Mouse (Mus musculus): ENCODE measurements around the gene Olfr644. TPM values are rescaled to one million over a fixed set of nuclear protein-coding genes. Genes with fewer than 3 reads are reported as not detected.

Gene Olfr644
- polyA plus RNA-seq, 1 experiment = not detected

DNA sequence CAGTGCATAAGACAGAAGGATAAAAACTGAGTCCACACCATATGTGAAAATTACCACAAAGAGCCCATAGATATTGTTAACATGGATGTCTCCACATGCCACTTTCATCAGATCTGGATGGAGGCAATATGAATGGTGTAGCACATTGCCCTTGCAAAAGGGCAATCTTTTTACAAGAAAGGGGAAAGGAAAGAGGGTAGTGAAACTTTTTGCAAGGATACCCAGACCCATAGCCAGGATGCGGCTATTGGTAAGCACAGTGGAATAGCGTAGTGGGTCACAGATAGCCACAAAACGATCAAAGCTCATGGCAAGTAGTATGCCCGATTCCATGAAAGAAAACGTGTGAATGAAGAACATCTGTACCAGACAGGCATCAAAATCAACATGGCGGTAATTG is 50.0 kb downstream of the Olfr644 start:
- no peaks in the 10 kb centered on the region for H3K79me2 ChIP-seq (ENCODE audit: control insufficient read depth, insufficient read depth)
- no peak overlapping the region for H3K4me3 ChIP-seq (ENCODE audit: insufficient read depth, poor library complexity, severe bottlenecking)
- H3K27me3 ChIP-seq (ENCODE audit: control insufficient read depth, insufficient read depth, insufficient read length) = no peaks in the 10 kb centered on the region
- no peak for TF ChIP-seq USF1 (IDR thresholded peaks at IDR 0.05; ENCODE audit: low read depth)
- no peak for TF ChIP-seq FOSL1 (IDR thresholded peaks at IDR 0.05; ENCODE audit: insufficient read depth, low read length, poor library complexity, severe bottlenecking)
- no peak for TF ChIP-seq CTCF (IDR thresholded peaks at IDR 0.05; ENCODE audit: control insufficient read depth, insufficient read depth, insufficient read length)
- no peaks in the 10 kb centered on the region for H3K36me3 ChIP-seq (ENCODE audit: control insufficient read depth, insufficient read depth)
- no peak overlapping the region for H3ac ChIP-seq (ENCODE audit: control insufficient read depth, insufficient read length, low read depth)
- no peaks in the 10 kb centered on the region for H3K79me3 ChIP-seq (ENCODE audit: low read depth)

DNA sequence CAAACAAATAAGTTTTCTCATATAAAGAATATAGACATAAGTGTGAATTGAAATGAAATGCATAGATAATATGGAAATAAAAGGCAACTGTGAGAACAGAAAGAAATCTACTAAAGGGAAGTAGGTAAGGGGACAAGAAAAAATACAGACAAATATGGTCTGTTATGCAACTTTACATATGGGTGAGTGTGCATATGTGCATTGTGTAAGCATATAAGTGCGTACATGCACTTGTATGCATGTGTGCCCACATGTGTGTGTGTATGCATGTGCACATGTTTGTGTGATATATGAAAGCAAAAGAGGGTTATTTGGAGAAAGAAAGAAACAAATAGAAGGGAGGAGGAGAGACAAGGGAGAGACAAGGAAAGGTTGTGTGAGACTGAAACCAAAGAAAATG is 52.7 kb downstream of the Olfr644 start:
- Histone ChIP-seq H3K36me3 (ENCODE audit: control insufficient read depth, insufficient read depth) (no peaks in the 10 kb centered on the region), H3K4me3 (ENCODE audit: insufficient read depth, poor library complexity, severe bottlenecking) (no peak overlapping the region), H3K79me2 (ENCODE audit: control insufficient read depth, insufficient read depth) (no peaks in the 10 kb centered on the region), H3K79me3 (ENCODE audit: low read depth) (no peaks in the 10 kb centered on the region), H3ac (ENCODE audit: control insufficient read depth, insufficient read length, low read depth) (no peak overlapping the region), H3K27me3 (ENCODE audit: control insufficient read depth, insufficient read depth, insufficient read length) (no peaks in the 10 kb centered on the region)
- TF ChIP-seq MYOD1 (IDR thresholded peaks at IDR 0.05; ENCODE audit: control insufficient read depth, insufficient read length, low read depth) (no peak), CEBPB (IDR thresholded peaks at IDR 0.05; ENCODE audit: low read depth) (no peak), USF1 (IDR thresholded peaks at IDR 0.05; ENCODE audit: low read depth) (no peak), CTCF (IDR thresholded peaks at IDR 0.05; ENCODE audit: control insufficient read depth, insufficient read depth, insufficient read length) (no peak), MYOG (IDR thresholded peaks at IDR 0.05; ENCODE audit: control insufficient read depth, extremely low read depth, insufficient read length) (no peak), FOSL1 (IDR thresholded peaks at IDR 0.05; ENCODE audit: insufficient read depth, low read length, poor library complexity, severe bottlenecking) (no peak), MAX (IDR thresholded peaks at IDR 0.05) (no peak)

DNA sequence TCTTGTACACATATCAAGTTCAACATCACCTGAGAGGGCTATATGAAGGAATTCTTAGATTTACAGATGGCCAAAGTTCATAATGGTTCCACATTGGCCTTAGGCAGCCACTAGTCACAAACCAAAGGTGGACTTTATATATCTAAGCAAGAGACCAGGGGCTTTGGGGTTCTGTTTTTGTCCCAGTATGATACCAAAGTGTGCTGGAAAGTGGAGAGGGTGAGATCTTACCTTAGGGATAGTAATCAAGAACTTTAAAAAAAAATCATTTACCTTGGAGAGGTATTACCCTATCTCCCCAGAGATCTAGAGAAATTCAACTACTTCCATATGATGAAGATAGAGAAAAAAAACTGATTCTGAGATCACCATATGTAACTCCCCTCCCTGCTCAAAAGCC is 54.5 kb downstream of the Olfr644 start, which contains the start of gene Olfr639:
TSS of gene Olfr639 (minus strand) at position 101 of the 400 bp plus-strand sequence.
- H3ac ChIP-seq (ENCODE audit: control insufficient read depth, insufficient read length, low read depth) = no peak within 1 kb of the TSS
- H3K4me3 ChIP-seq (ENCODE audit: insufficient read depth, poor library complexity, severe bottlenecking) = no peak within 1 kb of the TSS
- no peaks in the 10 kb centered on the region for H3K79me2 ChIP-seq (ENCODE audit: control insufficient read depth, insufficient read depth)
- no peaks in the 10 kb centered on the region for H3K36me3 ChIP-seq (ENCODE audit: control insufficient read depth, insufficient read depth)
- no peak for TF ChIP-seq MYOD1 (IDR thresholded peaks at IDR 0.05; ENCODE audit: control insufficient read depth, insufficient read length, low read depth)
- H3K27me3 ChIP-seq (ENCODE audit: control insufficient read depth, insufficient read depth, insufficient read length) = no peaks in the 10 kb centered on the region
- no peaks in the 10 kb centered on the region for H3K79me3 ChIP-seq (ENCODE audit: low read depth)

Other genes starting within 250 kb of the Olfr644 start
- gene Hbb-bs, start 243.8 kb downstream of the Olfr644 start, polyA plus RNA-seq (2012; fragmentation: generic; extraction: Trizol) = not detected
- not detected for gene Hbb-bh2, start 231.3 kb downstream of the Olfr644 start, polyA plus RNA-seq (2012; fragmentation: generic; extraction: Trizol)
- not detected for gene Hbb-bh1, start 228.7 kb downstream of the Olfr644 start, polyA plus RNA-seq (2012; fragmentation: generic; extraction: Trizol)
- not detected for gene Hbb-y, start 218.7 kb downstream of the Olfr644 start, polyA plus RNA-seq (2012; fragmentation: generic; extraction: Trizol)
- gene Olfr66, start 185.6 kb downstream of the Olfr644 start, polyA plus RNA-seq (2012; fragmentation: generic; extraction: Trizol) = not detected
- not detected for gene Olfr64, start 177.4 kb downstream of the Olfr644 start, polyA plus RNA-seq (2012; fragmentation: generic; extraction: Trizol)
- gene Olfr65, start 168.4 kb downstream of the Olfr644 start, polyA plus RNA-seq (2012; fragmentation: generic; extraction: Trizol) = not detected
- gene Olfr631, start 143.0 kb downstream of the Olfr644 start, polyA plus RNA-seq (2012; fragmentation: generic; extraction: Trizol) = not detected
- gene Olfr632, start 137.5 kb downstream of the Olfr644 start, polyA plus RNA-seq (2012; fragmentation: generic; extraction: Trizol) = not detected
- gene Olfr633, start 127.4 kb downstream of the Olfr644 start, polyA plus RNA-seq (2012; fragmentation: generic; extraction: Trizol) = not detected
- gene Olfr635, start 100.7 kb downstream of the Olfr644 start, polyA plus RNA-seq (2012; fragmentation: generic; extraction: Trizol) = not detected
- not detected for gene Olfr638, start 73.1 kb downstream of the Olfr644 start, polyA plus RNA-seq (2012; fragmentation: generic; extraction: Trizol)
- not detected for gene Olfr639, start 54.6 kb downstream of the Olfr644 start, polyA plus RNA-seq (2012; fragmentation: generic; extraction: Trizol)
- not detected for gene Olfr640, start 46.3 kb downstream of the Olfr644 start, polyA plus RNA-seq (2012; fragmentation: generic; extraction: Trizol)
- not detected for gene Olfr641, start 36.4 kb downstream of the Olfr644 start, polyA plus RNA-seq (2012; fragmentation: generic; extraction: Trizol)
- not detected for gene Olfr642, start 19.2 kb downstream of the Olfr644 start, polyA plus RNA-seq (2012; fragmentation: generic; extraction: Trizol)
- gene 4930516K23Rik, start 10.4 kb downstream of the Olfr644 start, polyA plus RNA-seq (2012; fragmentation: generic; extraction: Trizol) = not detected
- not detected for gene Olfr645, start 13.6 kb upstream of the Olfr644 start, polyA plus RNA-seq (2012; fragmentation: generic; extraction: Trizol)
- not detected for gene Olfr646, start 33.0 kb upstream of the Olfr644 start, polyA plus RNA-seq (2012; fragmentation: generic; extraction: Trizol)
- gene Ubqln5, start 58.0 kb upstream of the Olfr644 start, polyA plus RNA-seq (2012; fragmentation: generic; extraction: Trizol) = not detected
- not detected for gene Olfr643, start 65.5 kb upstream of the Olfr644 start, polyA plus RNA-seq (2012; fragmentation: generic; extraction: Trizol)
- gene Ubqln3, start 71.4 kb upstream of the Olfr644 start, polyA plus RNA-seq (2012; fragmentation: generic; extraction: Trizol) = not detected
- gene Ubqlnl, start 78.7 kb upstream of the Olfr644 start, polyA plus RNA-seq (2012; fragmentation: generic; extraction: Trizol) = not detected
- not detected for gene Olfm5, start 93.0 kb upstream of the Olfr644 start, polyA plus RNA-seq (2012; fragmentation: generic; extraction: Trizol)
- gene Olfr648, start 111.5 kb upstream of the Olfr644 start, polyA plus RNA-seq (2012; fragmentation: generic; extraction: Trizol) = not detected
- gene Olfr649, start 124.1 kb upstream of the Olfr644 start, polyA plus RNA-seq (2012; fragmentation: generic; extraction: Trizol) = not detected
- 0.05 TPM for gene Trim6, start 146.9 kb upstream of the Olfr644 start, polyA plus RNA-seq (2012; fragmentation: generic; extraction: Trizol)
- not detected for gene Trim34a, start 172.6 kb upstream of the Olfr644 start, polyA plus RNA-seq (2012; fragmentation: generic; extraction: Trizol)
- not detected for gene Trim5, start 216.2 kb upstream of the Olfr644 start, polyA plus RNA-seq (2012; fragmentation: generic; extraction: Trizol)
- not detected for gene Trim12a, start 243.6 kb upstream of the Olfr644 start, polyA plus RNA-seq (2012; fragmentation: generic; extraction: Trizol)

Data from C2C12 (cell line).